Mouse (Mus musculus) megakaryocyte progenitor cell, adult 5-6 weeks (primary cell): ENCODE measurements around the gene Foxi3. TPM values are rescaled to one million over a fixed set of nuclear protein-coding genes. Genes with fewer than 3 reads are reported as not detected.

Experiments
- ATAC-seq: replicated peaks from 2 replicates; pipeline ENCODE4 v1.8.0; 2016; ENCODE audit warnings: mild to moderate bottlenecking, moderate TSS enrichment, inconsistent platforms; ENCODE audit not compliant: poor library complexity
- total RNA-seq, 2 experiments: library from RNA; stranded (forward) in 1 of 2; stranded (reverse) in 1 of 2; fragments of 157-497, 149-512 nt in 1 of 2; fragments of 200-1000 nt in 1 of 2; gene quantifications; 2 replicates each; pipeline versions ENCODE4 v1.2.3 to v1.2.4; 2015 to 2017

The Foxi3 gene
- total RNA-seq, 2 experiments from 2014 or later, result not detected

GRCm38 (mm10) chr6:70986683-70987082, 30.4 kb downstream of the Foxi3 start:
- no peak for ATAC-seq

- ATAC-seq, result no peak
These were observed 39.9 kb downstream of the Foxi3 start for GRCm38 (mm10) chr6:70996123-70996723.

GRCm38 (mm10) chr6:71002656-71003055, 46.3 kb downstream of the Foxi3 start:
- no peak for ATAC-seq

- no peak for ATAC-seq
These were observed 47.8 kb downstream of the Foxi3 start for GRCm38 (mm10) chr6:71004161-71004560.

Other genes with a start within 250 kb of the Foxi3 start
- gene Rpia, start 164.3 kb upstream of the Foxi3 start, total RNA-seq (2015), result 105 and 110 TPM in 2 replicates
- gene Rpia, start 164.3 kb upstream of the Foxi3 start, total RNA-seq (2017), result 209 and 250 TPM in 2 replicates
- gene Eif2ak3, start 112.0 kb upstream of the Foxi3 start, total RNA-seq (2015), result 13.2 and 16.9 TPM in 2 replicates
- 19.8 and 22.8 TPM in 2 replicates for gene Eif2ak3, start 112.0 kb upstream of the Foxi3 start, total RNA-seq (2017)
- not detected in 2 replicates for gene Tex37, start 37.6 kb upstream of the Foxi3 start, total RNA-seq (2015)
- gene Tex37, start 37.6 kb upstream of the Foxi3 start, total RNA-seq (2017), result not detected in 2 replicates
- gene Thnsl2, start 187.9 kb downstream of the Foxi3 start, total RNA-seq (2015), result 0.98 and 1.2 TPM in 2 replicates
- 0.47 and 1.3 TPM in 2 replicates for gene Thnsl2, start 187.9 kb downstream of the Foxi3 start, total RNA-seq (2017)
- not detected in 2 replicates for gene Fabp1, start 243.3 kb downstream of the Foxi3 start, total RNA-seq (2015)
- gene Fabp1, start 243.3 kb downstream of the Foxi3 start, total RNA-seq (2017), result not detected in 2 replicates